Mouse (Mus musculus) lung, adult 2 months (tissue): Measurements from ENCODE around the gene Celf5.

ENCODE experiments used
- CTCF ChIP-seq: fragments of 200-500 bp; IDR thresholded peaks from 2 replicates; pipeline ENCODE4 v1.5.1; 2011; ENCODE audit warnings: mild to moderate bottlenecking, low read length, control low read depth; ENCODE audit not compliant: insufficient read depth
- POLR2A ChIP-seq: fragments of 200-500 bp; IDR thresholded peaks from 2 replicates; pipeline ENCODE4 v1.6.1; 2011; ENCODE audit warnings: low read depth, mild to moderate bottlenecking, control low read depth, low read length, borderline replicate concordance; ENCODE audit errors: extremely low read depth

DNA sequence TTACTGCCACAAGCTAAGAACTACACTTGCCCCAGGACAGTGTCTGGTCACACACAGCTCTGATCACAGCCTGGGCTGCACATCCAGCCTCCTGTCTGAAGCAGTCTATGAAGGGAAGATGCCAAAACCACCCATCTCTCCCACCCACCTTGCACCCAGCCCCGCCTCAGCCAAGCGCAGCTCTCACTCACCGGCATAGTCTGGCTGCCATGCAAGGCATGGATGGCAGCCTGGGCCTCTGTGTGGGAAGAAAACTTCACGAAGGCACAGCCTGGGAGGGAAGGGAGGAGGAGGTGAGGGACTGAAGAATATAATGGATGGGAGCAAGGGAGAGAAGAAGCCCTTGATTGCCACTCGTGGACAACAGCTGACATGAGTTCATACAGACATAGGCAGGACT is 13.3 kb downstream of the Celf5 start:
- TF ChIP-seq CTCF (no peak), POLR2A (no peak)
